Mouse (Mus musculus) spleen, adult 2 months (tissue): ENCODE measurements around the gene Hist2h2aa1.

Experiments used
- CTCF ChIP-seq: fragments of 200-500 bp; IDR thresholded peaks from 2 replicates; pipeline ENCODE4 v1.5.1; 2011; ENCODE audit warnings: mild to moderate bottlenecking, inconsistent platforms; ENCODE audit not compliant: insufficient read depth, insufficient read length, insufficient replicate concordance; ENCODE audit errors: extremely low read depth
- POLR2A ChIP-seq: fragments of 200-500 bp; IDR thresholded peaks from 2 replicates; pipeline ENCODE4 v1.6.1; 2011; ENCODE audit warnings: low read depth, low read length, inconsistent platforms

- no peak for TF ChIP-seq CTCF
- TF ChIP-seq POLR2A, result no peak
Measured at GRCm38 (mm10) chr3:96293787-96294186, 48.5 kb downstream of the Hist2h2aa1 start, which contains the start of gene Fcgr1.
